Mouse (Mus musculus): ENCODE results near the gene Frmd5. TPM values are rescaled to one million over a fixed set of nuclear protein-coding genes. Genes with fewer than 3 reads are reported as not detected.
"Not testable (repeated sequence)": the region's sequence is repeated elsewhere in the genome, so short reads cannot be mapped to it uniquely, and the experiment has no call there.

Gene Frmd5
- polyA plus RNA-seq, 1 experiment from 2014 or later: 2.8 TPM

GRCm38 (mm10) chr2:121505942-121506882 is 300.7 kb downstream of the Frmd5 start, which contains the start of the genes Mfap1a and Wdr76:
Gene Mfap1a (minus strand): TSS chr2:121506665.
Gene Wdr76 (plus strand): TSS chr2:121506723.
- TF ChIP-seq CTCF (IDR thresholded peaks at IDR 0.05; ENCODE audit: low read depth): peak; percentile 24; the same call in 1 of the 2 replicates
- ATAC-seq (ENCODE audit: insufficient read depth): peak; percentile 90
- not testable (repeated sequence) for H3K4me1 ChIP-seq (ENCODE audit: insufficient read depth); H3K27me3 ChIP-seq (ENCODE audit: insufficient read depth, low read length); H3K9me3 ChIP-seq (ENCODE audit: low read depth, low read length); H3K36me3 ChIP-seq (ENCODE audit: insufficient read depth)
- peak within 1 kb of the TSS; percentile 55 for H3K4me3 ChIP-seq (ENCODE audit: low read depth, low read length)
- H3K4me2 ChIP-seq: peak within 1 kb of the TSS; percentile 58
- peak within 1 kb of the TSS; percentile 55 for H3K9ac ChIP-seq
- DNase-seq: peak; percentile 96
- 0 out of 2 replicates have a peak within 1 kb of the TSS, but pooled peaks have one; percentile 40 for H3K27ac ChIP-seq (ENCODE audit: low read depth)
- 4% methylated on average over 39 of the region's 42 CpGs for WGBS

GRCm38 (mm10) chr2:121501550-121501949 is 305.3 kb downstream of the Frmd5 start:
- not testable (repeated sequence) for H3K9ac ChIP-seq; H3K4me3 ChIP-seq (ENCODE audit: low read depth, low read length); H3K36me3 ChIP-seq (ENCODE audit: insufficient read depth); H3K9me3 ChIP-seq (ENCODE audit: low read depth, low read length); H3K27me3 ChIP-seq (ENCODE audit: insufficient read depth, low read length); H3K4me1 ChIP-seq (ENCODE audit: insufficient read depth); H3K4me2 ChIP-seq; ATAC-seq (ENCODE audit: insufficient read depth); DNase-seq; H3K27ac ChIP-seq (ENCODE audit: low read depth)
- 75% methylated on average over 2 of the region's 6 CpGs for WGBS

Other genes with a start within 250 kb of the Frmd5 start
- gene Casc4, start 59.9 kb upstream of the Frmd5 start, polyA plus RNA-seq (2014; fragmentation: Nextera tagmentation; extraction: Ambion mirVana): 22.4 and 24.1 TPM in 2 replicates
- gene Ctdspl2, start 148.9 kb upstream of the Frmd5 start, polyA plus RNA-seq (2014; fragmentation: Nextera tagmentation; extraction: Ambion mirVana): 58.9 and 60.2 TPM in 2 replicates
- gene Mageb3, start 149.0 kb upstream of the Frmd5 start, polyA plus RNA-seq (2014; fragmentation: Nextera tagmentation; extraction: Ambion mirVana): 0.12 TPM in 1 of 2 replicates, not detected in the other
- 12.7 and 12.9 TPM in 2 replicates for gene Eif3j1, start 221.5 kb upstream of the Frmd5 start, polyA plus RNA-seq (2014; fragmentation: Nextera tagmentation; extraction: Ambion mirVana)